Mouse (Mus musculus): Measurements from ENCODE around the gene Vmn1r113.
"Not testable (repeated sequence)": the region's sequence is repeated elsewhere in the genome, so short reads cannot be mapped to it uniquely, and the experiment has no call there.

Gene Vmn1r113

DNA sequence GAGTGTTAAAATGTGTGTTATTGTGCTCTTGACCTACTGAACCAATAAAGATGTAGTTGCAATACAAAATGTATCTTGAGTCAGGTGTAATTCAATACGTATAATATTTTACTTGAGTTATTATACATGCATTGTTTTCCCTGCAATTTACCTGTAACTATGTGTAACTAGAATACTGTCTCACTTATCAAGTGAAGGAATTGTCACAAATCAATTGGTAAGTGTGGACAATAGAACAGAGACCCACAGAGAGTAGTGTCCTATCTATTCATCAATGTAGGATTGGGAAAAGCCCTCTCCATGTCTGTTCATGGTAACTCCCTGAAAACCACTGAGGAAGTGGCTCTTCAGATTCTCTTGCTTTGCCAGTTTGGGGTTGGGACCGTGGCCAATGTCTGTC lies at the start of gene Vmn1r113:
Vmn1r113 (plus strand) TSS at position 301 of the 400 bp plus-strand sequence.
- DNase-seq (ENCODE audit: extremely low spot score, low read depth, low spot score) = not testable (repeated sequence)

- DNase-seq (ENCODE audit: extremely low spot score, low read depth, low spot score) = not testable (repeated sequence)
Observed at GRCm38 (mm10) chr7:20770885-20771284, 16.2 kb upstream of the Vmn1r113 start, which contains the start of gene Vmn1r112. TSS of gene Vmn1r112 (plus strand) at chr7:20771185.

DNA sequence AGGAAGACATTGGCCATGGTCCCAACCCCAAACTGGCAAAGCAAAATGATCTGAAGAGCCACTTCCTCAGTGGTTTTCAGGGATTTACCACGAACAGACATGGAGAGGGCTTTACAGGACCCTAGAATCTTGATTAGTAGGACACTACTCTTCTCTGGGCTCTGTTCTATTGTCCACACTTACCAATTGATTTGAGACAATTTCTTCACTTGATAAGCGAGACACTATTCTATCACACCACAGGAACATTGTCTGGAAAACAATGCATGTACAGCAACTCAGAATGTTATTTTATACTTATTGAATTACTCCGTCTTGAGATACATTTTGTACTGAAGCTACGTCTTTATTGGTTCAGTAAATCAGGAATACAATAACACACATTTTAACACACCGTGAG lies 25.0 kb downstream of the Vmn1r113 start, which contains the start of gene Vmn1r114:
Vmn1r114 (minus strand) TSS at position 101 of the 400 bp plus-strand sequence.
- not testable (repeated sequence) for DNase-seq (ENCODE audit: extremely low spot score, low read depth, low spot score)

Data from hindlimb bud, embryonic 11.5 days (tissue).